Mouse (Mus musculus): Measurements from ENCODE around the gene Slc6a1. TPM values are rescaled to one million over a fixed set of nuclear protein-coding genes. Genes with fewer than 3 reads are reported as not detected.
A peak's percentile ranks its signal among the peaks of the same experiment; 100 is the strongest.

Slc6a1 gene
- polyA plus RNA-seq, 1 experiment from 2014 or later: 2.4 TPM

- no peaks in the 10 kb centered on the region for H3K36me3 ChIP-seq (replicated peaks)
- peaks cover 14% of the 10 kb centered on the region for H3K4me1 ChIP-seq
- H3K27ac ChIP-seq (replicated peaks): no peak overlapping the region
- no peaks in the 10 kb centered on the region for H3K9me3 ChIP-seq
- no peak for DNase-seq (ENCODE audit: low spot score)
- no peak overlapping the region for H3K4me3 ChIP-seq
- H3K27me3 ChIP-seq (replicated peaks; ENCODE audit: low read depth, poor library complexity, severe bottlenecking): peaks cover 26% of the 10 kb centered on the region
- 92% methylated on average over 2 of the region's 2 CpGs for WGBS
Observed at GRCm38 (mm10) chr6:114269589-114269988, 12.8 kb upstream of the Slc6a1 start.

- no peak for DNase-seq (ENCODE audit: low spot score)
- H3K27ac ChIP-seq (replicated peaks): no peak overlapping the region
- WGBS: 73% methylated on average over 5 of the region's 5 CpGs
- H3K27me3 ChIP-seq (replicated peaks; ENCODE audit: low read depth, poor library complexity, severe bottlenecking): peaks cover 35% of the 10 kb centered on the region
- no peaks in the 10 kb centered on the region for H3K9me3 ChIP-seq
- H3K4me1 ChIP-seq: peaks cover 14% of the 10 kb centered on the region
- H3K4me3 ChIP-seq: no peak overlapping the region
- no peaks in the 10 kb centered on the region for H3K36me3 ChIP-seq (replicated peaks)
Observed at GRCm38 (mm10) chr6:114270799-114271198, 11.6 kb upstream of the Slc6a1 start.

GRCm38 (mm10) chr6:114272279-114272678 is 10.2 kb upstream of the Slc6a1 start:
- DNase-seq (ENCODE audit: low spot score): no peak
- Histone ChIP-seq H3K36me3 (replicated peaks) (no peaks in the 10 kb centered on the region), H3K27me3 (replicated peaks; ENCODE audit: low read depth, poor library complexity, severe bottlenecking) (peaks cover 44% of the 10 kb centered on the region), H3K4me1 (peaks cover 14% of the 10 kb centered on the region), H3K9me3 (no peaks in the 10 kb centered on the region), H3K4me3 (no peak overlapping the region), H3K27ac (replicated peaks) (no peak overlapping the region)
- 90% methylated on average over 15 of the region's 15 CpGs for WGBS

GRCm38 (mm10) chr6:114273997-114274728 is 8.3 kb upstream of the Slc6a1 start:
- H3K4me1 ChIP-seq: no peaks in the 10 kb centered on the region
- no peak for DNase-seq (ENCODE audit: low spot score)
- H3K27ac ChIP-seq (replicated peaks): no peak overlapping the region
- H3K27me3 ChIP-seq (replicated peaks; ENCODE audit: low read depth, poor library complexity, severe bottlenecking): peaks cover 51% of the 10 kb centered on the region
- no peaks in the 10 kb centered on the region for H3K9me3 ChIP-seq
- H3K4me3 ChIP-seq: no peak overlapping the region
- WGBS: 65% methylated on average over 14 of the region's 14 CpGs
- no peaks in the 10 kb centered on the region for H3K36me3 ChIP-seq (replicated peaks)

GRCm38 (mm10) chr6:114275800-114276199 is 6.6 kb upstream of the Slc6a1 start:
- H3K27ac ChIP-seq (replicated peaks): no peak overlapping the region
- H3K27me3 ChIP-seq (replicated peaks; ENCODE audit: low read depth, poor library complexity, severe bottlenecking): peaks cover 65% of the 10 kb centered on the region
- H3K36me3 ChIP-seq (replicated peaks): no peaks in the 10 kb centered on the region
- no peak for DNase-seq (ENCODE audit: low spot score)
- WGBS: 58% methylated on average over 8 of the region's 8 CpGs
- H3K4me1 ChIP-seq: no peaks in the 10 kb centered on the region
- no peaks in the 10 kb centered on the region for H3K9me3 ChIP-seq
- no peak overlapping the region for H3K4me3 ChIP-seq

GRCm38 (mm10) chr6:114283278-114283770 is 889 bp downstream of the Slc6a1 start:
- Histone ChIP-seq H3K4me3 (peak overlapping the region; percentile 52), H3K27me3 (replicated peaks; ENCODE audit: low read depth, poor library complexity, severe bottlenecking) (peaks cover 89% of the 10 kb centered on the region), H3K9me3 (no peaks in the 10 kb centered on the region), H3K27ac (replicated peaks) (0 out of 2 replicates have a peak overlapping the region, but pooled peaks have one; percentile 31), H3K4me1 (peaks cover 18% of the 10 kb centered on the region), H3K36me3 (replicated peaks) (no peaks in the 10 kb centered on the region)
- 15% methylated on average over 8 of the region's 8 CpGs for WGBS
- DNase-seq (ENCODE audit: low spot score): no peak

GRCm38 (mm10) chr6:114283927-114284703 is 1.7 kb downstream of the Slc6a1 start:
- 42% methylated on average over 10 of the region's 10 CpGs for WGBS
- no peak for DNase-seq (ENCODE audit: low spot score)
- Histone ChIP-seq H3K27me3 (replicated peaks; ENCODE audit: low read depth, poor library complexity, severe bottlenecking) (peaks cover 91% of the 10 kb centered on the region), H3K9me3 (no peaks in the 10 kb centered on the region), H3K4me1 (peaks cover 21% of the 10 kb centered on the region), H3K27ac (replicated peaks) (peak overlapping the region; percentile 31; the same call in 1 of the 2 replicates), H3K4me3 (peak overlapping the region; percentile 52; the same call in 1 of the 2 replicates), H3K36me3 (replicated peaks) (no peaks in the 10 kb centered on the region)

- Histone ChIP-seq H3K27me3 (replicated peaks; ENCODE audit: low read depth, poor library complexity, severe bottlenecking) (peaks cover 84% of the 10 kb centered on the region), H3K36me3 (replicated peaks) (no peaks in the 10 kb centered on the region), H3K4me1 (peaks cover 26% of the 10 kb centered on the region), H3K9me3 (no peaks in the 10 kb centered on the region), H3K27ac (replicated peaks) (no peak overlapping the region), H3K4me3 (no peak overlapping the region)
- no peak for DNase-seq (ENCODE audit: low spot score)
- 38% methylated on average over 4 of the region's 4 CpGs for WGBS
Observed at GRCm38 (mm10) chr6:114285424-114285823, 3.0 kb downstream of the Slc6a1 start.

GRCm38 (mm10) chr6:114289106-114289505 is 6.7 kb downstream of the Slc6a1 start:
- Histone ChIP-seq H3K4me1 (peaks cover 28% of the 10 kb centered on the region), H3K36me3 (replicated peaks) (no peaks in the 10 kb centered on the region), H3K4me3 (no peak overlapping the region), H3K27ac (replicated peaks) (no peak overlapping the region), H3K9me3 (no peaks in the 10 kb centered on the region), H3K27me3 (replicated peaks; ENCODE audit: low read depth, poor library complexity, severe bottlenecking) (peaks cover 54% of the 10 kb centered on the region)
- no peak for DNase-seq (ENCODE audit: low spot score)
- 56% methylated on average over 7 of the region's 7 CpGs for WGBS

- DNase-seq (ENCODE audit: low spot score): peak; percentile 46
- 60% methylated on average over 8 of the region's 8 CpGs for WGBS
- no peaks in the 10 kb centered on the region for H3K9me3 ChIP-seq
- no peak overlapping the region for H3K27ac ChIP-seq (replicated peaks)
- no peaks in the 10 kb centered on the region for H3K36me3 ChIP-seq (replicated peaks)
- H3K4me1 ChIP-seq: peaks cover 32% of the 10 kb centered on the region
- peaks cover 43% of the 10 kb centered on the region for H3K27me3 ChIP-seq (replicated peaks; ENCODE audit: low read depth, poor library complexity, severe bottlenecking)
- no peak overlapping the region for H3K4me3 ChIP-seq
Observed at GRCm38 (mm10) chr6:114290184-114290583, 7.7 kb downstream of the Slc6a1 start.

GRCm38 (mm10) chr6:114290929-114291328 is 8.5 kb downstream of the Slc6a1 start:
- Histone ChIP-seq H3K4me3 (no peak overlapping the region), H3K36me3 (replicated peaks) (no peaks in the 10 kb centered on the region), H3K27me3 (replicated peaks; ENCODE audit: low read depth, poor library complexity, severe bottlenecking) (peaks cover 36% of the 10 kb centered on the region), H3K9me3 (no peaks in the 10 kb centered on the region), H3K4me1 (peaks cover 32% of the 10 kb centered on the region), H3K27ac (replicated peaks) (0 out of 2 replicates have a peak overlapping the region, but pooled peaks have one; percentile 31)
- 65% methylated on average over 4 of the region's 4 CpGs for WGBS
- no peak for DNase-seq (ENCODE audit: low spot score)

GRCm38 (mm10) chr6:114291396-114291795 is 9.0 kb downstream of the Slc6a1 start:
- DNase-seq (ENCODE audit: low spot score): no peak
- Histone ChIP-seq H3K27ac (replicated peaks) (no peak overlapping the region), H3K9me3 (no peaks in the 10 kb centered on the region), H3K27me3 (replicated peaks; ENCODE audit: low read depth, poor library complexity, severe bottlenecking) (peaks cover 31% of the 10 kb centered on the region), H3K4me1 (peaks cover 32% of the 10 kb centered on the region), H3K4me3 (no peak overlapping the region), H3K36me3 (replicated peaks) (no peaks in the 10 kb centered on the region)
- 63% methylated on average over 5 of the region's 5 CpGs for WGBS

All from embryonic facial prominence, embryonic 10.5 days (tissue).